Mouse (Mus musculus) cerebellum, adult 18-20 months (tissue): ENCODE measurements around the gene Mrtfb.

Experiments
- DNase-seq, 2 experiments: peaks; one replicate each; pipeline ENCODE4 v3.0.0; 2021

The Mrtfb gene

GRCm38 (mm10) chr16:13445461-13445860 is 189.2 kb downstream of the Mrtfb start:
- no peak for DNase-seq

DNA sequence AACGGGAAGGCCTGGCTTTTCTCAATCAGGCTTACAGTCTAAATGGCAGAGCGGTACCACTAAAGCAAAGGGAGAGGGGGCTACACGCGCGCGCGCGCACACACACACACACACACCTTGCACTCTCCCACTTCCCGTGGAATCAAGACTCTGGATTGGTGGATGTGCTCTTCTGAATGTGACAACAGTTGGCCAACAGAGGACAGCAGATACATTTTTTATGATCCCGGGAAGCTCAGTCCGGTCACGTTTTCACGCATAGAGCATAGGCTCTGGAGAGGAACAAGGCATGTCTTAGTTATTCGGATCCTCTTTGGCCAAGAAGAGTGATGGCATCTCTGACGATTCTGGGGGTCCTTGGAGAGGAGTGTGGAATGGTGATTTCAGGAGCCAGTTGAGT is 190.2 kb downstream of the Mrtfb start:
- DNase-seq = peak in 1 of 2 experiments; percentile 42

- DNase-seq = no peak
Measured at GRCm38 (mm10) chr16:13446971-13447283, 190.6 kb downstream of the Mrtfb start.

DNA sequence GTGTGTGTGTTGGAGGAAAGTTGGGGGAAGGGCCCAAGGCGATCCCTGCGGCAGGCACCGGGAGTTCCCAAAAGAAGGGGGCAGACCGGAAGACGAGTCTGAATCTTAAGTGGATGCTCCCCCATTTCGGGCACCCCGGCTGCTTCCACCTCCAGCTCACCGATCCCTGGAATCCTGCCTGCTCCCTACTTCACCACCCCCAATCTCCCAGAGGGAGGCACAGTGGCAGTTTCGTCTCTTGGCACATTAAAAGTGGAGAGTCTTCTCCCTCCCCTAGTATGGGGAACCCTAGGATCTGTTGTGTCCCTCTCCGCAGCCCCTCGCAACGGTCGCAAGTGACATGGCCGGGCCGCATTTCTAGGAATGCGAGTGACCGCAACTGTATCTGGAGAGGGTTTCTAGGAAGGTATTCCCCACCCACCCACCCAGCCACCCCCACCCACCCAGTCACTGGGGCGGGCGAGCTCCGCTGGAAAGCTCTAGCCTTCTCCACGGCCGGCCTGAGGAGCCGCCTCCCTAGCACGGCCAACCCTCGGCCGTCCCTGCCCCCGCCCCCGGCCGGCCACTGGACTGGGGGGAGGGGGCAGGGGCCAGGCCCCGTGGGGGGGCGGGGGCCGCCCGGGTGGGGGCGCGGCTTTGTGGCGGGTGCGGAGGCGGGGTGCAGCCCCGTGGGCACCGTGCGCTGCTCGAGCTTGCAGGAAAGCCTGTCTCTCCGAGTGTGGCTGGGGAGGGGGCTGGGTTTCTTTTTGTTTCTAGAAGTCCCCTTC is 191.2 kb downstream of the Mrtfb start:
- peak; percentile 26 to 47 for DNase-seq

- DNase-seq = peak; percentile 45 to 60
Measured at GRCm38 (mm10) chr16:13448051-13448705, 191.9 kb downstream of the Mrtfb start.

DNA sequence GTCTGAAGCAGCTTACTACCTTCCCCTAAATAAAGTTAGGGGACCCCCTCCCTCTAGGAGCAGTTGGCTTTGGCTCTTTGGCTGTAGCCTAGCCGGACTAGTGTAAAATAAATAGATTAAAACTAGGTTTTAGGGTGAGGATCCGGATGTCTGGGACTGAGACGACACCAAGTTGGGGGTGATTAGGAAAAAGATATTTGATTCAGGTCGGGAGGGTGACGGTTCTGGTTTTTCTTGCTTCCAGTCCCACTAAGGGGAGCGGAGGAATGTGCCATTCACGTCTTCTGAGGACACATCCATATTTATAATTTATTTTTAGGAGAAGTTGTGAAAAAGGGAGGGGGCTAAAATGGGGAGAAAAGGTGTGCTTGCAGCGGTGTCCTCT is 192.4 kb downstream of the Mrtfb start:
- DNase-seq = no peak

- DNase-seq = no peak
Measured at GRCm38 (mm10) chr16:13449491-13449890, 193.2 kb downstream of the Mrtfb start.

- DNase-seq = no peak
Measured at GRCm38 (mm10) chr16:13450831-13451230, 194.6 kb downstream of the Mrtfb start.

DNA sequence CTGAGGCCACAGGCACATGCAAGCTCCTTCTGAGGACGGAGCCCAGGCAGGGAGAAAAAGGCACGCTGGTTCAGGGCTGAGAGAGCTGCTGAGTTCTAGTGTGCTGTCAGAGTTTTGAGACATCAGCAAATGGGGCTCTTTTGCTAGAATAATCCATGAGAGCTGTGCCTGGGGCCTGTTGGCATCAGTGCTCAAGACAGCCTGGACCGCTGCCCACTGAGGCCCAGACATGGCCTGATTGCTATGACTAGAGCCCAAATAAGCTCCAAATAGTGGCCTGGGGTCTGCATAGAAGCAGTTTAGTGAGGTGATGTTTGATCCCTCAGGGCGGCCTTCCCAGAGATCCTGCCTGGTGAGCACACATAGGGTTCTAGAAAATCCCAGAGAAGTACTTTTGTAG is 195.7 kb downstream of the Mrtfb start:
- DNase-seq = peak in 1 of 2 experiments; percentile 47

DNA sequence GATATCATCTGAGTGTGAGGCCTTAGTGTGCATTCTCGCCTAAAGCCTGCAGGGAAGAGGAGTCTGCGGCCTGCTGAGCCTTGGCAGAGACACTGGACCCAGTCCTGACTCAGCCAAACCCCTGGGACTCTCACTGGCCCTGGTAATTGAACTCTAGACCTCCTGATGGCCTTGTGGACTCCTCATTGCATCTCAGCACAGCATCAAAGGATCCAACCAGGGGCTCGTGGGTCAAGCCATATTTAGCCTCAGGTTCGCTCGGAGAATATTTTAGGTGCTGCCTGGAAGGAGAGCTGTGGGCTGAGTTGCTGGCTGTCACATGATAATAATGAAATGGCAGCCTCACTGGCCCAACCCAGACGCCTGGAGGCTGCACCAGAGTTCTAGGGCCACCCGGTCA is 196.4 kb downstream of the Mrtfb start:
- DNase-seq = no peak

GRCm38 (mm10) chr16:13454026-13454600 is 197.8 kb downstream of the Mrtfb start:
- DNase-seq = no peak

- no peak for DNase-seq
Measured at GRCm38 (mm10) chr16:13455560-13455959, 199.3 kb downstream of the Mrtfb start.

DNA sequence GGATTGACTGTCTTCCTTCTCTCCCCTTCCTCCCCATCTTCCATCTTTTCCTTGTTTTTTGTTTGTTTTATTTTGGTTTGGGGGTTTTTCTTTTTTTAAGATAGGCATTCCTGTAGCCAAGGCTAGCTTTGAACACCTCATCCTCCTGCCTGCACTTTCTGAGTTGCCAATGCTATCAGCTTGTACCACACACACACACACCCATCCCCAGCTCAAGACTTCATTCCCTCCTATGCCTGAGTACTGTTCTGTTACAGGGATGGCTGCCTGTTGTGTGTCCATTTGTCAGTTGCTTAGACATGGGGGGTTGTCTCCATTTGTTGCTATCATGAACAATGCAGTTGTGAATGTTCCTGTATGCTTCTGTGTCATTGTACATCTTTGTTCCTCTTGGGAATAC is 202.3 kb downstream of the Mrtfb start:
- DNase-seq = no peak

GRCm38 (mm10) chr16:13460071-13460470 is 203.8 kb downstream of the Mrtfb start:
- DNase-seq = no peak

GRCm38 (mm10) chr16:13460777-13461408 is 204.6 kb downstream of the Mrtfb start:
- no peak for DNase-seq

GRCm38 (mm10) chr16:13464662-13465061 is 208.4 kb downstream of the Mrtfb start:
- no peak for DNase-seq
